Comparison of ENCODE assay signal across 7 mouse cellular contexts in the genomic region with DNA sequence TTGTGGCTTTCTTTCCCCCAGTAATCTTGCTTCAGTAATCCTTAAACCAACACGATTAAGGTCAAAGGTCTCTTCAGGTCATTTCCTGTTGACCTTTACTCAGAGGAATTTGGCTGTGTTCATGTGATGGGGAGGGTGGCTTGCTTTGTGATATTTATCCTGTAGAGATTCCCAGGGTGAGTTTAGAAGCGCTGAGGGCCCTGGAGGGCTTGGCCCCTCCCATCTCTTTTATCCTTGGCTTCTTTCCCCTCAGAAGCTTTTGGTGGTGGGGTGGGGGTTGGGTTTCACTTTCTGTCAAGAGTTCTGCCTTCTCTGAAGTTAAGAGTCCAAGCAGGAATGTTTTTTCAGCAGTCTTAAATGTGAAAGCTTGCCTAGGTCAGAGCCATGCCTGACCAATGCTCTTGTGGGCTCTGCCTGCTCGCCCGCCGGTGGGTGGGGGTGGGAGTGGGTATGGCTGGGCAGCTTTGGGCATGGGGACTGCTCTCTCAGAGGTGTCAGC. TPM values are rescaled to one million over a fixed set of nuclear protein-coding genes. Genes with fewer than 3 reads are reported as not detected.
DNase-seq lines count a peak whose midpoint lies in the region; ATAC-seq and TF ChIP-seq lines count a peak whose summit lies in the region.

No protein-coding gene starts in this region.

- no peak overlapping the region for H3K4me3 ChIP-seq in embryonic facial prominence, embryonic 15.5 days (replicated peaks)
- no peak overlapping the region for H3K4me3 ChIP-seq in hindbrain, embryonic 13.5 days
- no peak overlapping the region for H3K4me3 ChIP-seq in limb, embryonic 13.5 days
- H3K4me3 ChIP-seq in midbrain, postnatal 0 days (ENCODE audit: low read depth, low read length), result no peak overlapping the region

- H3K27ac ChIP-seq in embryonic facial prominence, embryonic 15.5 days (replicated peaks), result peak overlapping the region; percentile 75
- H3K27ac ChIP-seq in hindbrain, embryonic 13.5 days, result peak overlapping the region; percentile 55; the same call in 1 of the 2 replicates
- peak overlapping the region; percentile 82 for H3K27ac ChIP-seq in limb, embryonic 13.5 days
- peak overlapping the region; percentile 26; the same call in 1 of the 2 replicates for H3K27ac ChIP-seq in midbrain, postnatal 0 days (ENCODE audit: low read depth, low read length)

- ATAC-seq in embryonic facial prominence, embryonic 15.5 days (ENCODE audit: insufficient number of reproducible peaks, low FRiP score, low TSS enrichment, low read depth), result 0 out of 2 replicates have a peak, but pooled peaks have one; percentile 48
- ATAC-seq in hindbrain, embryonic 13.5 days (ENCODE audit: low FRiP score), result peak; percentile 35; the same call in 1 of the 2 replicates
- ATAC-seq in limb, embryonic 13.5 days (ENCODE audit: low FRiP score, low read depth), result peak; percentile 17; the same call in 1 of the 2 replicates
- ATAC-seq in midbrain, postnatal 0 days (ENCODE audit: low FRiP score), result no peak
- no peak for ATAC-seq in frontal cortex, adult (ENCODE audit: low TSS enrichment)

- H3K27me3 ChIP-seq in embryonic facial prominence, embryonic 15.5 days, result no peaks in the 10 kb centered on the region
- H3K27me3 ChIP-seq in hindbrain, embryonic 13.5 days, result no peaks in the 10 kb centered on the region
- no peaks in the 10 kb centered on the region for H3K27me3 ChIP-seq in limb, embryonic 13.5 days
- no peaks in the 10 kb centered on the region for H3K27me3 ChIP-seq in midbrain, postnatal 0 days (ENCODE audit: insufficient read depth, low read length)

- peaks cover 64% of the 10 kb centered on the region for H3K4me1 ChIP-seq in embryonic facial prominence, embryonic 15.5 days
- peaks cover 24% of the 10 kb centered on the region for H3K4me1 ChIP-seq in hindbrain, embryonic 13.5 days (replicated peaks)
- peaks cover 76% of the 10 kb centered on the region for H3K4me1 ChIP-seq in limb, embryonic 13.5 days
- 0 out of 2 replicates have a peak, but pooled peaks cover 9% of the 10 kb centered on the region for H3K4me1 ChIP-seq in midbrain, postnatal 0 days (ENCODE audit: insufficient read depth, low read length)

- H3K9me3 ChIP-seq in embryonic facial prominence, embryonic 15.5 days (replicated peaks), result no peaks in the 10 kb centered on the region
- no peaks in the 10 kb centered on the region for H3K9me3 ChIP-seq in hindbrain, embryonic 13.5 days
- no peaks in the 10 kb centered on the region for H3K9me3 ChIP-seq in limb, embryonic 13.5 days
- H3K9me3 ChIP-seq in midbrain, postnatal 0 days (ENCODE audit: low read length), result no peaks in the 10 kb centered on the region

- H3K4me2 ChIP-seq in embryonic facial prominence, embryonic 15.5 days (replicated peaks), result peak overlapping the region; percentile 24; the same call in 1 of the 2 replicates
- H3K4me2 ChIP-seq in hindbrain, embryonic 13.5 days, result peak overlapping the region; percentile 11; the same call in 1 of the 2 replicates
- peak overlapping the region; percentile 49 for H3K4me2 ChIP-seq in limb, embryonic 13.5 days (replicated peaks)
- H3K4me2 ChIP-seq in midbrain, postnatal 0 days (ENCODE audit: low read depth, low read length, poor library complexity, severe bottlenecking), result no peak overlapping the region

- H3K9ac ChIP-seq in embryonic facial prominence, embryonic 15.5 days, result no peak overlapping the region
- H3K9ac ChIP-seq in hindbrain, embryonic 13.5 days, result no peak overlapping the region
- H3K9ac ChIP-seq in limb, embryonic 13.5 days, result no peak overlapping the region
- H3K9ac ChIP-seq in midbrain, postnatal 0 days (replicated peaks; ENCODE audit: low read length, poor library complexity, severe bottlenecking), result 0 out of 2 replicates have a peak overlapping the region, but pooled peaks have one; percentile 29

- DNase-seq in adrenal gland, postnatal 14 days, result peak; percentile 66
- DNase-seq in midbrain, postnatal 0 days (ENCODE audit: low spot score), result peak; percentile 21
- DNase-seq in frontal cortex, postnatal 36 days (ENCODE audit: low spot score in 2 of 2), result no peak

- no peak for TF ChIP-seq CTCF in midbrain, postnatal 0 days (IDR thresholded peaks at IDR 0.05)

- no peaks in the 10 kb centered on the region for H3K36me3 ChIP-seq in embryonic facial prominence, embryonic 15.5 days
- no peaks in the 10 kb centered on the region for H3K36me3 ChIP-seq in hindbrain, embryonic 13.5 days
- H3K36me3 ChIP-seq in limb, embryonic 13.5 days, result peaks cover 9% of the 10 kb centered on the region
- no peaks in the 10 kb centered on the region for H3K36me3 ChIP-seq in midbrain, postnatal 0 days (ENCODE audit: insufficient read depth, low read length)

- 5% methylated on average over 5 of the region's 5 CpGs for WGBS in embryonic facial prominence, embryonic 15.5 days
- 6% methylated on average over 5 of the region's 5 CpGs for WGBS in hindbrain, embryonic 13.5 days
- WGBS in limb, embryonic 13.5 days, result 4% methylated on average over 5 of the region's 5 CpGs
- WGBS in midbrain, postnatal 0 days, result 7% methylated on average over 5 of the region's 5 CpGs

RNA-seq across cellular contexts. Expression of a gene that starts 18.1 kb away (rescaled TPM):
- total RNA-seq in adrenal gland, postnatal 14 days (2021), result 21.1 and 22.4 TPM in 2 replicates
- polyA plus RNA-seq in embryonic facial prominence, embryonic 15.5 days (2015; fragmentation: Nextera tagmentation; extraction: Ambion mirVana), result 30.5 and 32.5 TPM in 2 replicates
- polyA plus RNA-seq in hindbrain, embryonic 13.5 days (2015; fragmentation: Nextera tagmentation; extraction: Ambion mirVana), result 23.3 and 24.8 TPM in 2 replicates
- polyA plus RNA-seq in limb, embryonic 13.5 days (2015; fragmentation: Nextera tagmentation; extraction: Ambion mirVana), result 39.0 and 40.9 TPM in 2 replicates
- total RNA-seq in midbrain, postnatal 0 days (2014; rRNA removed), result 99.4 and 113 TPM in 2 replicates
- polyA plus RNA-seq in midbrain, postnatal 0 days (2015; fragmentation: Nextera tagmentation; extraction: Ambion mirVana), result 38.9 and 41.8 TPM in 2 replicates

Comparison
In these comparisons a context has a peak if more than half of its experiments do, and no peak if none do; other contexts are left out.
1. DNase-seq: peak in adrenal gland, postnatal 14 days (single experiment) and midbrain, postnatal 0 days (single experiment); none in frontal cortex, postnatal 36 days (0 of 2).
2. ATAC-seq: peak in embryonic facial prominence, embryonic 15.5 days (single experiment), hindbrain, embryonic 13.5 days (single experiment) and limb, embryonic 13.5 days (single experiment); none in midbrain, postnatal 0 days (single experiment) and frontal cortex, adult (single experiment).
3. H3K27ac ChIP-seq: peak in every context shown above with its lines; median percentile 82 in limb, embryonic 13.5 days; 75 in embryonic facial prominence, embryonic 15.5 days; 55 in hindbrain, embryonic 13.5 days; 26 in midbrain, postnatal 0 days.